Mouse (Mus musculus): Measurements from ENCODE around the gene Cdc42ep1. TPM values are rescaled to one million over a fixed set of nuclear protein-coding genes. Genes with fewer than 3 reads are reported as not detected.

The Cdc42ep1 gene
- polyA plus RNA-seq, 1 experiment from 2014 or later, result 37.9 TPM

DNA sequence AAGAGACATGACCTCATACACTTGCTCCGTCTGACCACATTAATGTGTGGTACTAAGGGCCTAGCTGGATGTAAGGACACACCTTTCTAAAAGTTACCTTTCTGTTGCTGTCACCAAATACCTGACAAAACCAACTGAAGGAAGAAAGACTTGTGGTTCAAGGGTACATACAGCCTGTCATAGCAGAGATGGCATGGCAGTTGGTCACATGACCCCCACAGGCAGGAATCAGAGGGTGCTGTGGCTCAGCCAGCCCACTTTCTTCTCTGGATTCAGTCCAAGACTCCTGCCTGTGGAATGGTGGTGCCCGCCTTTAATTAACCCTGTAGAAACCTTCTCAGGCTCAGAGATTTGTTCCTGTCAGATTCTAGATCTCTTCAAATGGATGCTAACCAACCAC is 20.7 kb downstream of the Cdc42ep1 start:
- H3K4me1 ChIP-seq (ENCODE audit: control insufficient read depth, insufficient read depth, low read length), result peaks cover 6% of the 10 kb centered on the region; the same call in 1 of the 2 replicates
- no peak overlapping the region for H3K27ac ChIP-seq (ENCODE audit: low read depth, low read length)
- H3K4me3 ChIP-seq (ENCODE audit: low read length), result no peak overlapping the region
- H3K36me3 ChIP-seq (ENCODE audit: control insufficient read depth, insufficient read depth, low read length), result no peaks in the 10 kb centered on the region
- no peaks in the 10 kb centered on the region for H3K9me3 ChIP-seq (ENCODE audit: control insufficient read depth, low read length)
- no peak overlapping the region for H3K9ac ChIP-seq (ENCODE audit: low read depth, low read length)
- 69% methylated on average over 2 of the region's 2 CpGs for WGBS
- no peak overlapping the region for H3K4me2 ChIP-seq (replicated peaks; ENCODE audit: low read depth, low read length)
- no peak for ATAC-seq (ENCODE audit: low FRiP score, low TSS enrichment)
- no peaks in the 10 kb centered on the region for H3K27me3 ChIP-seq (ENCODE audit: control insufficient read depth, insufficient read depth, low read length)

DNA sequence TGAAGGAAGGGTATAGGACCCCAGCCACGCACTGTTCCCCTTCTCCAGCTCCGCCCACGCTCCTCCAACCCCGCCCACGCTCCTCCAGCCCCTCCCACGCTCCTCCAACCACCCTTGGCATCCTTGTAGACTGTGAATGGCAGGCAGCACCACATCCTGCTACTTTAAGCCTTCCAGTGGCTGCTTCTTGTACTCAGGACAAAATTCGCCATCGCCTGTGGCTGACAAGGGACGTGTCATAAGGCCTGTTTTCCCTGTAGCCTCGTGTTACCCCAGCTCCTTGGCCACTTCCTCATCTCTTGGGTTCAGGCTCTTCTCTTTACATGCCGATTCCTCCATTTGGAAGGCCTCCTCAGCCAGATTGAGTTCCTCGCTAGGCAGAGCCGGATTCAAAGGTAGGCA is 21.4 kb downstream of the Cdc42ep1 start:
- Histone ChIP-seq H3K4me3 (ENCODE audit: low read length) (no peak overlapping the region), H3K27ac (ENCODE audit: low read depth, low read length) (no peak overlapping the region), H3K4me1 (ENCODE audit: control insufficient read depth, insufficient read depth, low read length) (peaks cover 12% of the 10 kb centered on the region), H3K9ac (ENCODE audit: low read depth, low read length) (no peak overlapping the region), H3K9me3 (ENCODE audit: control insufficient read depth, low read length) (no peaks in the 10 kb centered on the region), H3K36me3 (ENCODE audit: control insufficient read depth, insufficient read depth, low read length) (no peaks in the 10 kb centered on the region), H3K4me2 (replicated peaks; ENCODE audit: low read depth, low read length) (no peak overlapping the region), H3K27me3 (ENCODE audit: control insufficient read depth, insufficient read depth, low read length) (no peaks in the 10 kb centered on the region)
- ATAC-seq (ENCODE audit: low FRiP score, low TSS enrichment), result no peak; the same call in 1 of the 2 replicates
- WGBS, result 46% methylated on average over 13 of the region's 13 CpGs

DNA sequence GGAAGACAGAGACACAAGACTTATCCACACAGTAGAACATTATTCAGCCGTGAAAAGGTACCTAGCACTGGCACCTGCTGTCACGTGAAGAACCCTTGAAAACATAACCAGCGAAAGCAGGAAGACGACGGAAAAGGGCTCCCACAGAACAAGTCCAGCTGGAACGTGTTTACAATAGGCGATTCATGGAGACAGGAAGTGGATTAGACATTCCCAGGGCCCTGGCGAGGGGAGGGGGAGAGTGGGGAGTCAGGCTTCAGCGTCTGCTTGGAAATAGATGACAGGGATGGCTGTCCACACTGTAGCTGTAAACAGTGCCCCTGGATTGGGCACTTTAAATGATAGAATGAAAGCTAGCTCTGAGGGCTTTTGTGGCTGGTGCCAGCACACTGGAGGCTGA is 26.0 kb downstream of the Cdc42ep1 start:
- Histone ChIP-seq H3K27me3 (ENCODE audit: control insufficient read depth, insufficient read depth, low read length) (no peaks in the 10 kb centered on the region), H3K9ac (ENCODE audit: low read depth, low read length) (no peak overlapping the region; the same call in 1 of the 2 replicates), H3K4me1 (ENCODE audit: control insufficient read depth, insufficient read depth, low read length) (peaks cover 9% of the 10 kb centered on the region), H3K4me3 (ENCODE audit: low read length) (no peak overlapping the region), H3K27ac (ENCODE audit: low read depth, low read length) (peak overlapping the region; percentile 90), H3K36me3 (ENCODE audit: control insufficient read depth, insufficient read depth, low read length) (no peaks in the 10 kb centered on the region), H3K9me3 (ENCODE audit: control insufficient read depth, low read length) (no peaks in the 10 kb centered on the region), H3K4me2 (replicated peaks; ENCODE audit: low read depth, low read length) (0 out of 2 replicates have a peak overlapping the region, but pooled peaks have one; percentile 17)
- ATAC-seq (ENCODE audit: low FRiP score, low TSS enrichment), result peak; percentile 75
- WGBS, result 11% methylated on average over 9 of the region's 9 CpGs

DNA sequence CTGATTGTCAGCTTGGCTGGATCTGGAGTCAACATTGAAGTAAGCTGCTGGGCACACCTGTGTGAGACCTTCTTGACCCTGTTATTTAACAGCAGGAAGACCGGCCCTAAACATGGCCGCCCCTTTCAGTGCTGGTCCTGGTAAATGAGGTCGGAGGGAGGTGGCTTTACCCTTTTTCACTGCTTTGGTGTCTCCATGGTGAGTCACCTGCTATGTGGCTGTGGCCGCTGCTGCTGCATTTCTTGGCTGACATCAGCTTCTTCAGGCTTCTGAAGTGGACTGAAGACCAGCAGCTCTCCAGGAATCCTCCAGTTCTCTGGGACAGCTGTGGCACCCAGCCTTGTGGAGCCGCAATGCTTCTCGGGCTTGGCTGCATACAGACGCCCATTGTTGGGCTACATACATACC is 26.4 kb downstream of the Cdc42ep1 start:
- Histone ChIP-seq H3K4me1 (ENCODE audit: control insufficient read depth, insufficient read depth, low read length) (peaks cover 8% of the 10 kb centered on the region), H3K4me3 (ENCODE audit: low read length) (no peak overlapping the region), H3K27ac (ENCODE audit: low read depth, low read length) (peak overlapping the region; percentile 90), H3K9ac (ENCODE audit: low read depth, low read length) (no peak overlapping the region; the same call in 1 of the 2 replicates), H3K9me3 (ENCODE audit: control insufficient read depth, low read length) (no peaks in the 10 kb centered on the region), H3K36me3 (ENCODE audit: control insufficient read depth, insufficient read depth, low read length) (no peaks in the 10 kb centered on the region), H3K27me3 (ENCODE audit: control insufficient read depth, insufficient read depth, low read length) (no peaks in the 10 kb centered on the region), H3K4me2 (replicated peaks; ENCODE audit: low read depth, low read length) (0 out of 2 replicates have a peak overlapping the region, but pooled peaks have one; percentile 17)
- 66% methylated on average over 7 of the region's 7 CpGs for WGBS
- peak; percentile 13; the same call in 1 of the 2 replicates for ATAC-seq (ENCODE audit: low FRiP score, low TSS enrichment)

DNA sequence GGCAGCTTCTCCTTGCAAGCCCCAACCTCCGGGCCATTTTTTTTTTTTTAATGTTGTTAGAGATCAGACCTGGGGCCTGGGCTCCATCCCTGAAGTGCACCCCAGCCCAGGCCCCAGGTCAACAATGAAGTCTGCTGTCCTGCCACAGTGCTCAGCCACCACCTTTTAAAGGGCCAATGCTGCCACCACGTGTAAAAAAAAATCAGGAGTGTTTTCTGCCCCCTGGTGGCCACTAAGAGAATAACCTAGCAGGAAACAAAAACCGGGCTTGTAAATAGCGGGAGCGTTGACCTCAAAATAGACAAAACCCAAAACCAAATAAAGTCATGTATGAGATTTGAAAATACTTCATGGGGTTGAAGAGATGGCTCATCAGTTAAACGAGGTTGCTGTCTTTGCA is 27.4 kb downstream of the Cdc42ep1 start:
- Histone ChIP-seq H3K9me3 (ENCODE audit: control insufficient read depth, low read length) (no peaks in the 10 kb centered on the region), H3K4me1 (ENCODE audit: control insufficient read depth, insufficient read depth, low read length) (peaks cover 7% of the 10 kb centered on the region), H3K27me3 (ENCODE audit: control insufficient read depth, insufficient read depth, low read length) (no peaks in the 10 kb centered on the region), H3K4me2 (replicated peaks; ENCODE audit: low read depth, low read length) (no peak overlapping the region), H3K27ac (ENCODE audit: low read depth, low read length) (no peak overlapping the region), H3K9ac (ENCODE audit: low read depth, low read length) (no peak overlapping the region), H3K36me3 (ENCODE audit: control insufficient read depth, insufficient read depth, low read length) (no peaks in the 10 kb centered on the region), H3K4me3 (ENCODE audit: low read length) (no peak overlapping the region)
- no peak for ATAC-seq (ENCODE audit: low FRiP score, low TSS enrichment)
- 26% methylated on average over 6 of the region's 6 CpGs for WGBS

DNA sequence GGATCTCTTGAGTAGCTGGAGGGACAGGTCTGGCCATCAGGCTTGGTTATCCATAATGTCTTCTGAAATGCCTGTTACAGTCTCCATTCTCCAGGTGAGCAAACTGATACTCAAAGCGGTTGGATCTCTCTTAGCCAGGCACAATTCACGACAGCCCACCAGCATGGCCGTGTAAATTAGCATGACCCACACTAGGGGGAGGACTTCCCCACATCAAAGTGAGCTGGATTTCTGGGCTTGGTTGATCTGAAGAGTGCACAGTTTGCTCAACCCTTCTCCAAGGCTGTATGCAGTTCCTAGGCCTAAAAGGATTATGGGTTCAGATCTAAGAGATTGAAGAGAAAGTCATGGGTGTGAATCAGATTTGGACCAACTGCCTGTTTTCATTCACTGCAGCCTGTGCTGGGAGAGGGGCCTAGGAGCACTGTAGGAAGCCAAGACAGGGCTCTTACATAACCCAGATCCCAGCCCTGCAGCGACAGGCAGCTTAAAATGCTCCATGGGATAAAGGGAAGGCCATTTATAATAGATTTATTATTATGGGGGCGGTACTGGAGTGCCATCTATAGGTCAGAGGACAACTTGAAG is 29.7 kb downstream of the Cdc42ep1 start:
- no peak for ATAC-seq (ENCODE audit: low FRiP score, low TSS enrichment)
- 44% methylated on average over 5 of the region's 5 CpGs for WGBS
- H3K4me2 ChIP-seq (replicated peaks; ENCODE audit: low read depth, low read length), result no peak overlapping the region
- H3K9ac ChIP-seq (ENCODE audit: low read depth, low read length), result no peak overlapping the region
- no peak overlapping the region for H3K4me3 ChIP-seq (ENCODE audit: low read length)
- H3K27ac ChIP-seq (ENCODE audit: low read depth, low read length), result no peak overlapping the region
- no peaks in the 10 kb centered on the region for H3K36me3 ChIP-seq (ENCODE audit: control insufficient read depth, insufficient read depth, low read length)
- H3K27me3 ChIP-seq (ENCODE audit: control insufficient read depth, insufficient read depth, low read length), result no peaks in the 10 kb centered on the region
- no peaks in the 10 kb centered on the region for H3K9me3 ChIP-seq (ENCODE audit: control insufficient read depth, low read length)
- H3K4me1 ChIP-seq (ENCODE audit: control insufficient read depth, insufficient read depth, low read length), result peaks cover 7% of the 10 kb centered on the region

DNA sequence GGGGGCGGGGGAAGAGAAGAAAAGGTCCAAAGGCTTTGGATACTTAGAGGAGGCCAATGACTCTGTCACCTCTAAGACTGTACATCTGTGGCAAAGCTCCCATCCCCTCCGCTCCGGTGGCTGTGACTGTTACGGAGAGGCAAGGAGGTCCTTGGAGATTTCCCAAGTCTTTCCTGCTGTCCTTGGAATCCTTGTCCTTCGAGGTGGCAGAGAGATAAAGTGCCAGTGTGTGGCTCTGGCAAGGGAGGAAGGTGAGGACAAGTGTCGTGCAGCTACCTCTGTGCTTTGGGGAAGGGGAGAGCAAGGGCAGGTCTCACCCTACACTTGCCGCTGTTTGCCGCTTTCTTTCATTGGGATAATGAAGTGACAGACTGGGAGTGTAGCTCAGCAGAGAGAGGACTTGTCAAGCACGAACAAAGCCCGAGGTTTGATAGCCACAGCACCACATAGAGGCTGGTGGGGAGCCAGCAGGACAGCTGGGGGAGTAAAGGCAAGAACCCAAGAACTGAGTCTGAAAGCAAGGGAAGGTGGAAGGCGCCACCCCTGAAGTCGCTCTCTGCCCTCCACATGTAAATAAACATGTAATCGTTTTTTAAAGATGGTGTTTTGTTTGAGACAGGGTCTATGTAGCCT is 31.5 kb downstream of the Cdc42ep1 start:
- Histone ChIP-seq H3K27ac (ENCODE audit: low read depth, low read length) (no peak overlapping the region), H3K4me3 (ENCODE audit: low read length) (no peak overlapping the region), H3K36me3 (ENCODE audit: control insufficient read depth, insufficient read depth, low read length) (no peaks in the 10 kb centered on the region), H3K27me3 (ENCODE audit: control insufficient read depth, insufficient read depth, low read length) (no peaks in the 10 kb centered on the region), H3K4me2 (replicated peaks; ENCODE audit: low read depth, low read length) (no peak overlapping the region), H3K9ac (ENCODE audit: low read depth, low read length) (no peak overlapping the region), H3K9me3 (ENCODE audit: control insufficient read depth, low read length) (no peaks in the 10 kb centered on the region), H3K4me1 (ENCODE audit: control insufficient read depth, insufficient read depth, low read length) (peaks cover 6% of the 10 kb centered on the region)
- ATAC-seq (ENCODE audit: low FRiP score, low TSS enrichment), result no peak
- WGBS, result 63% methylated on average over 13 of the region's 13 CpGs

DNA sequence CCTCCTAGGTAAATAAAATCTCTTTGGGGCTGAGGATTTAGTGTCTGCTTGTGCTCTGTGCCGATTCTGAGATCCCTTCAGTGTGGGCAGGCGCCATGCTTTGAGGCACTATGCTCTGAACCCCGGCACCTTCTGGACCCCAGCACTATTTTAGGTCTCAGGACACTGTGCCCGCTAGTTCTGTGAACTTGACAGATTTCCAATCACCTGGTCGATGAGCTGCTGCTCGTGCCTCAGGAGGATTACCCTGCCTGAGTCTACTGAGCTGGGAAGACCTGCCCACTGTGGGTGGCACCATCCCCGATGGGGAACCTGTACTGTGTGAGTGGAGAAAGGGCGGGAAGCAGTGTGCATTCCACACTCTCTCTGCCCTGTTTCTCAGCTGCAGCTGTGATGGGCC is 32.6 kb downstream of the Cdc42ep1 start:
- H3K9ac ChIP-seq (ENCODE audit: low read depth, low read length), result no peak overlapping the region
- no peak overlapping the region for H3K4me3 ChIP-seq (ENCODE audit: low read length)
- no peaks in the 10 kb centered on the region for H3K9me3 ChIP-seq (ENCODE audit: control insufficient read depth, low read length)
- peak overlapping the region; percentile 99; the same call in 1 of the 2 replicates for H3K27ac ChIP-seq (ENCODE audit: low read depth, low read length)
- no peak for ATAC-seq (ENCODE audit: low FRiP score, low TSS enrichment)
- peaks cover 4% of the 10 kb centered on the region; the same call in 1 of the 2 replicates for H3K36me3 ChIP-seq (ENCODE audit: control insufficient read depth, insufficient read depth, low read length)
- H3K4me1 ChIP-seq (ENCODE audit: control insufficient read depth, insufficient read depth, low read length), result peaks cover 12% of the 10 kb centered on the region
- no peaks in the 10 kb centered on the region for H3K27me3 ChIP-seq (ENCODE audit: control insufficient read depth, insufficient read depth, low read length)
- no peak overlapping the region for H3K4me2 ChIP-seq (replicated peaks; ENCODE audit: low read depth, low read length)
- 81% methylated on average over 8 of the region's 8 CpGs for WGBS

DNA sequence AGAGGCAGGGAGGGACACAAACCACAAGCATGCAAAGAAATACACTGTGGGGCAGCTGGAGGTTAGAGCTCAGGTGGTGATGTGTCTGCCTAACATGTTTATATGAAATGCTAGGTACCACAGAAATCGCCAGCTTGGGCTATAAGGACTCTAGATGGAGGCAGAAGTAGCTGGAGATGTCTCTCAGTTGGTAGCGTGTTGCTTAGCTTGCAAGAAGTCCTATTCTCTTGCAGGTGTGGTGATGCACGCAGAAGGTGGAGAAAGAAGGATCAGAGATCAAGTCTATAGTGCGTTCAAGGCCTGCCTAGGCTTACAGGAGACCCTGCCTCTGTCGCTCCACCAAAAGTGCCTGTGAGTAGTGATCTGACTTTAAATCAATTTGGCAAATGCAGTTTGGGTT is 33.1 kb downstream of the Cdc42ep1 start:
- Histone ChIP-seq H3K4me1 (ENCODE audit: control insufficient read depth, insufficient read depth, low read length) (peaks cover 12% of the 10 kb centered on the region), H3K4me2 (replicated peaks; ENCODE audit: low read depth, low read length) (peak overlapping the region; percentile 46), H3K27ac (ENCODE audit: low read depth, low read length) (peak overlapping the region; percentile 99), H3K4me3 (ENCODE audit: low read length) (no peak overlapping the region; the same call in 1 of the 2 replicates), H3K36me3 (ENCODE audit: control insufficient read depth, insufficient read depth, low read length) (peaks cover 8% of the 10 kb centered on the region), H3K27me3 (ENCODE audit: control insufficient read depth, insufficient read depth, low read length) (no peaks in the 10 kb centered on the region), H3K9ac (ENCODE audit: low read depth, low read length) (no peak overlapping the region), H3K9me3 (ENCODE audit: control insufficient read depth, low read length) (no peaks in the 10 kb centered on the region)
- ATAC-seq (ENCODE audit: low FRiP score, low TSS enrichment), result no peak
- WGBS, result 77% methylated on average over 5 of the region's 5 CpGs
